Mouse (Mus musculus): Measurements from ENCODE around the gene C8b.

The C8b gene

GRCm38 (mm10) chr4:104813617-104814016 is 47.5 kb downstream of the C8b start:
- DNase-seq: no peak

GRCm38 (mm10) chr4:104816519-104817232 is 50.6 kb downstream of the C8b start:
- no peak for DNase-seq

DNA sequence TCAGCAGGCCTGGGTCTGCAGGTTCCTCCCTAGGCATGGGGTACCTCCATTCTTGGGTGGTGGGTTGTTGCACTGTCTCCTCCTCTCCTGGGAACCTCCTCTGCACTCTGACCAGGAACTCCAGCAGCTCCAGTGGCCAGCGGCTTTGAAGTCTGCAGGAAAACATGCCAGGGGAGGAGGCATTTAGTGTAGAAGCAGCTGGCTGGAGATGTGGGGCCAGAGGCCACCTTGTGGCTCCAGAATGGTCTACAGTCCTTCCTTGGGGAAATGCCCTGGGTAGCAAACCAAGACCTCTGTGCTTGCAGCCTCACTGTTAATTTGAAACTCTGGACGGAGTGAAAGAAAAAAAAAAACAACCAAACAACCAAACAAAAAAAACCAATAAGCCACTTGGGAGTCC is 51.4 kb downstream of the C8b start:
- no peak for DNase-seq

DNA sequence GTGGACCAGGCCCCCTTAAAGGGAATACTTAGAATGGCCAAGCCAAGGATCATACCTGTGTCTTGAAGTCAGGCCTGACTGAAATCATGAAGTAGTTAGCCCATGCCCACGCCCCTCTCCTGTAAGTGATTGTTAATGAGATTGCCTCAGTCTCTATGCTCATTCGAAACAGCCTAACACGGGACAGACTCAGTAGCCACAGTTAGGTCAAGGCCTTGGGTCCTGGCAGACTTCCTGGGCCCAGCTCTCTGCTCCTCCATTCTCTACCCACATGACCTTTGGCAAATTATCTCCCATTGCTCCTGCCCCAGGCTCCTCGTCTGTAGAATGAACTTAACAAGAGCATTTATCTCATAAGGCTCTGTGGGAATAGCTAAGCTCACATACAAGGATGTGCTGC is 52.9 kb downstream of the C8b start:
- DNase-seq: no peak

GRCm38 (mm10) chr4:104819891-104820290 is 53.8 kb downstream of the C8b start:
- DNase-seq: no peak

GRCm38 (mm10) chr4:104823597-104824101 is 57.5 kb downstream of the C8b start:
- DNase-seq: no peak

DNA sequence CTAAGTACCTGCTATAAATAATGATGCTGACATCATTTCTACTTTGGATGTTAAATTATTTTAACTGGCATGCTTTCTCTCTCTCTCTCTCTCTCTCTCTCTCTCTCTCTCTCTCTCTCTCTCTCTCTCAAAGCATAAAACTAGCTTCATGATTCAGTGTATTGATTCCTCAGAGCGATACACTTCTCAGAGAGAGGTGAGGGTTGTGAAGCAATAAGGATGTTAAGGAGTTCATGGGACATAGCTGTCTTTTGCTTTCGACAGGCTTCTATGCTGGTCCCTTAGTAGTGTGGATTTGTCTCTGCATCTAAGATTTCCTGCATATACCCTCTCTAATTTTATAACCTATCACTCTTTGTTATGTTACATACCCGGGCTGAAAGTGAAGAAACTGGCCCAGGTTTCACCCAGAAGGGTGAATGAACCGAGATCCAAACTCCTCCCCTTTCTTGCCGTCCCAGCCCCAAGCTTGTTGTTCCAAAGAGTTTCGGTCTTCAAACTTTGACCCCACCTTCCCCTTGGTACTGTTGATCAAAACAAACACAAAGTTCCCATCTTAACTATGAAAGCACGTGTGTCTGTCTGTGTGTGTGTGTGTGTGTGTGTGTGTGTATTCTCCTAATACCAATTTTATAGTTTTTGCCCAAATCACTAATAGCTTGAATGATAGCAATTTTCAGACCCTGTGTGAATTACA is 58.4 kb downstream of the C8b start:
- no peak for DNase-seq

DNA sequence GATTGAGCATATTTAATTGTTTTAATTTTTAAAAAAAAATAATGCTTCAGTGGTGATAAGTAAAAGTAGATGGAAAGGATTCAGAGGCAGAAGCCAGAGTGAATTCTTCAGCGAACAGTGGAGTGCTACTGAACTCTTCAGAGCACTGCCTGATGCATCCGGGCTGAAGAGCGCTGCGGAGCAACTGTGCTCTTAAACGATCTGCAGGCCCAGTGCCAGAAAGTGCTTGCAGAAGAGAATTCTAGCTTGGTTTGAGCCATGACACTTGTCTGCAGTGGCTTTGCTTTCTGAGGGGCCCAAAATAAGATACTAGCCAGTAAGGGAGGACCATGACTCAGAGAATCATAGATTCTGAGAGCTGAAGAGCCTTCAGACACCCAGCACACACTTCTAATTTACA is 62.8 kb downstream of the C8b start:
- no peak for DNase-seq

- DNase-seq: no peak
These were observed 69.0 kb downstream of the C8b start for GRCm38 (mm10) chr4:104835096-104835495.

GRCm38 (mm10) chr4:104838342-104838741 is 72.2 kb downstream of the C8b start:
- no peak for DNase-seq

DNA sequence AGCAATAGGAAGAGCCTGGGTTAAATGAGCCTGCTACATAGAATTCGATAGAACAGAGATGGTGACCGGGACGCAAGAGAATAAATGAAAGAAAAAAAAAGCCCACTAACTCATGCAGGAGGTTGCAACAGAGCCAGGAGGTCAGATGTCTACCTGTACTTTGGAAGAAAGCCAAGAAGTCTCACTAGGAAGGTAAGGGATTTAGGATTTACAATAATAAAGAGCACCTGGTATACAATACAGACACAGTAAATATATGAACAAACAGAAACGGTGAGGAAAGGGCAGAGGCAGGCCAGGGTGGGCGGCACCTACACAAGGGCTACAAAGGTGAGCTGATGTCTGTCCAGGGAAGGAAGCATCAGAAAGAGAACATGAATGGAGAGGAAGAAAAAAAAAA is 76.1 kb downstream of the C8b start:
- no peak for DNase-seq

GRCm38 (mm10) chr4:104843546-104843945 is 77.4 kb downstream of the C8b start:
- no peak for DNase-seq
